Mouse (Mus musculus): ENCODE results near the gene Olfr538.
"Not testable (repeated sequence)": the region's sequence is repeated elsewhere in the genome, so short reads cannot be mapped to it uniquely, and the experiment has no call there.

The Olfr538 gene

GRCm38 (mm10) chr7:140567586-140567985, at the start of gene Olfr538:
Gene Olfr538, plus strand, starts transcription at chr7:140567886.
- no peak for DNase-seq

GRCm38 (mm10) chr7:140539746-140540145, 27.9 kb upstream of the Olfr538 start:
- no peak for DNase-seq

GRCm38 (mm10) chr7:140600969-140601368, 33.3 kb downstream of the Olfr538 start, which contains the start of gene Olfr46:
Gene Olfr46, plus strand, starts transcription at chr7:140601269.
- DNase-seq, result not testable (repeated sequence)

All from lung, postnatal 10 days (tissue).